Mouse (Mus musculus) hindbrain, embryonic 14.5 days (tissue): ENCODE data around the gene Palm3. TPM values are rescaled to one million over a fixed set of nuclear protein-coding genes. Genes with fewer than 3 reads are reported as not detected.
A peak's percentile ranks its signal among the peaks of the same experiment; 100 is the strongest.

Experiments
- ATAC-seq: fragments of 200-750 bp; cut with Nextera tagmentation; 2 replicates; pipeline ENCODE4 v1.8.0; 2017; ENCODE audit warnings: moderate number of reproducible peaks, mild to moderate bottlenecking, moderate TSS enrichment, moderate library complexity; ENCODE audit not compliant: low FRiP score
- DNase-seq: peaks from one replicate; pipeline ENCODE4 v3.0.0-alpha.2; 2015; ENCODE audit warnings: low spot score
- H3K27ac ChIP-seq: fragments of 300-500 bp; sonication (generic); 2 replicates; pipeline ENCODE4 v1.5.1; 2014; ENCODE audit warnings: mild to moderate bottlenecking, moderate library complexity
- H3K27me3 ChIP-seq: fragments of 300-500 bp; sonication (generic); 2 replicates; pipeline ENCODE4 v1.6.1; 2014; ENCODE audit warnings: mild to moderate bottlenecking, low read length, mixed read lengths; ENCODE audit not compliant: control insufficient read depth, insufficient read depth
- H3K36me3 ChIP-seq: fragments of 300-500 bp; sonication (generic); replicated peaks from 2 replicates; pipeline ENCODE4 v1.6.1; 2014; ENCODE audit not compliant: control insufficient read depth, insufficient read depth
- H3K4me1 ChIP-seq: fragments of 300-500 bp; sonication (generic); replicated peaks from 2 replicates; pipeline ENCODE4 v1.6.1; 2014; ENCODE audit warnings: antibody characterized with exemption, low read length, mixed read lengths; ENCODE audit not compliant: control insufficient read depth, insufficient read depth
- H3K4me2 ChIP-seq: fragments of 300-500 bp; sonication (generic); replicated peaks from 2 replicates; pipeline ENCODE4 v1.6.1; 2014; ENCODE audit warnings: mild to moderate bottlenecking, moderate library complexity
- H3K4me3 ChIP-seq: fragments of 300-500 bp; sonication (generic); replicated peaks from 2 replicates; pipeline ENCODE4 v1.5.1; 2014; ENCODE audit warnings: mild to moderate bottlenecking, low read length
- H3K9ac ChIP-seq: fragments of 300-500 bp; sonication (generic); 2 replicates; pipeline ENCODE4 v1.6.1; 2014
- H3K9me3 ChIP-seq: fragments of 300-500 bp; sonication (generic); 2 replicates; pipeline ENCODE4 v1.6.1; 2016; ENCODE audit warnings: low read length; ENCODE audit not compliant: control insufficient read depth
- WGBS: fragments of 180-500 bp; shearing (Covaris S2); extraction: QIAGEN DNeasy Blood & Tissue Kit; methylation state at CpG from one replicate; pipeline ENCODE4 v1.1.7; 2014; 5-methylcytosine and 5-hydroxymethylcytosine counted together
- polyA plus RNA-seq: library from polyadenylated mRNA; unstranded; fragments of >200 nt; fragmentation: Nextera tagmentation; extraction: Ambion mirVana; gene quantifications from 2 replicates; pipeline ENCODE4 v1.2.1, GENCODE M21; 2014

Palm3 gene
- polyA plus RNA-seq, 1 experiment from 2014 or later = 5.5 TPM

DNA sequence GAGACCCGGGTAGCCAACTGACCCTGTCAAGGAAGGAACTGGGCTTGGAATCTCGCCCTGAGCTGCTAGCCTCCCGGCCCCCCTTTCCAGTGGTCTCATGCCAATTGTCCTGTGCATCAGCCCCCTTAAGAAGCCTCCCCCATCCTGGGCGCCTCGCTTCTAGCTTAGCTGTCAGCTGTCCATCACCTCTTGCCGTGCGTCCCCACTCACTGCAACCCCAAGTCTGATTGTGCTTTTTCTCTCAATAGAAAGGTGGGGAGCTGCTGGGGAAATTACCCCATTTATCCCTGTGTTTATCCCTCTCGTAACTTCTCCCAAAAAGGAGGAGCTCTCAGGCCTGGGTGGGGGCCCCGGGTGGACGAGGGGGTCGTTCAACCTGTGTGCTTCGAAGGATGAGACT, 25.3 kb upstream of the Palm3 start:
- H3K9ac ChIP-seq = peak overlapping the region; percentile 81; the same call in 1 of the 2 replicates
- peak overlapping the region; percentile 86 for H3K4me2 ChIP-seq
- H3K36me3 ChIP-seq = peaks cover 47% of the 10 kb centered on the region
- WGBS = 13% methylated on average over 12 of the region's 12 CpGs
- H3K27ac ChIP-seq = peak overlapping the region; percentile 95; the same call in 1 of the 2 replicates
- peaks cover 19% of the 10 kb centered on the region for H3K4me1 ChIP-seq
- no peak for DNase-seq
- ATAC-seq = no peak
- H3K4me3 ChIP-seq = peak overlapping the region; percentile 87
- H3K9me3 ChIP-seq = no peaks in the 10 kb centered on the region
- peaks cover 7% of the 10 kb centered on the region for H3K27me3 ChIP-seq

DNA sequence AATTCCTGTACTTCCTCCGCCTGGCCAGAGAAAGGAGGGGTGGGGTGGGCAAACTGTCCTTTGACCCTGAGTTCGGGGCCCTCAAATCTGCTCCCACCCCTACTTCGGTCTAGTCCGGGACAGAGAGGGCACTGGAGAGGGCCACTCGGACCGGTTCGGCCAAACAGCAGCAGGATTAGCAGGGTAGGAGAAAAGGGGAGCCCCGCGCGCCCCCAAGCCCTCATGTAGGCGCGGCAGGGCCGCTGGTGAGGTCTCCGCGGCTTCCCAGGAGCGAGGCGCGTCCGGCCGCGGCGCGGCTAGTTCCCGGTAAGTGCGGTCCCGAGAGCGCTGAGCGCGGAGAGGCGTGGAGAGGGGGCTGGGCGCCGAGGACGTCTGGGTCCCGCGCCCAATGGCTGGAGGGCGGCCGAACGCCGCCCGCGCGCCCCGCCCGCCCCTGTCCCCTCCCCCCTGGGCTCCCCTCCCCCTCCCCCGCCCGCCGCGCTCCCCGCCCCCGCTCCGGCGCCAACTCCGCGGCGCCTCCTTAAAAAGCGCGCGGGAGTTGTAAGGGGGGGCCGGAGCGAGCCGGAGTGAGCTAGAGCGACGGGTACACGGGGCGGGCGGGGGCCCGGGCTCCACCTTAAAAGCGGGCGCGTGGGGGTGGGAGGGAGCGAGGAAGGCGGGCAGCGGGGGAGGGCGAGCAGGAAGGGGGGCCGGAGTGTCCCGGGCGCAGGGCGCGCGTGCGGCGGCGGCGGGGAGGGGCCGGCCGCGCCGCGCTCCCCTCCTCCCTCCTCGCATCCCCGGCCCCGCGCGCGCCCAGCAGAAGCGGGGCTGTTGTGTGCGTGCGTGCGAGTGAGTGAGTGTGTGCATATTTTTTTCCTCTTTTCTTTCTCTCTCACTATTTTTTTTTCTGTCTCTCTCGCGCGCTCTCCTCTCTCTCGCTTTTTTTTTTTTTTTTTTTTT, 24.4 kb upstream of the Palm3 start:
- DNase-seq = peak; percentile 72
- peaks cover 38% of the 10 kb centered on the region for H3K36me3 ChIP-seq

DNA sequence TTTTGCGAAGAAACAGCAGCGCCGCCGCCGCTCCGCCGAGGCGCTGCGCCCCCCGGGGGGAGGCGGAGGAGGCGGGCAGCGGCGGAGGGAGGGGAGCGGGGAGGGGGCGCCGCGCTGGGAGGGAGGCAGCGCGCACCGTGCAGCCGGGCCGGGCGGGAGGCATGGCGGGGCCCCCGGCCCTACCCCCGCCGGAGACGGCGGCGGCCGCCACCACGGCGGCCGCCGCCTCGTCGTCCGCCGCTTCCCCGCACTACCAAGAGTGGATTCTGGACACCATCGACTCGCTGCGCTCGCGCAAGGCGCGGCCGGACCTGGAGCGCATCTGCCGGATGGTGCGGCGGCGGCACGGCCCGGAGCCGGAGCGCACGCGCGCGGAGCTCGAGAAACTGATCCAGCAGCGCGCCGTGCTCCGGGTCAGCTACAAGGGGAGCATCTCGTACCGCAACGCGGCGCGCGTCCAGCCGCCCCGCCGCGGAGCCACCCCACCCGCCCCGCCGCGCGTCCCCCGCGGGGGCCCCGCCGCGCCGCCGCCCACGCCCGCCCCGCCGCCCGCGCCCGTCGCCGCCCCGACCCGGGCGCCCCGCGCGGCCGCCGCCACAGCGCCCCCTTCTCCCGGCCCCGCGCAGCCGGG, 23.6 kb upstream of the Palm3 start, which contains the start of gene Samd1:
Samd1 (plus strand) TSS at position 162 of the 631 bp plus-strand sequence.
- H3K4me2 ChIP-seq = peak within 1 kb of the TSS; percentile 86
- peaks cover 19% of the 10 kb centered on the region for H3K4me1 ChIP-seq
- ATAC-seq (peak; percentile 18), DNase-seq (peak; percentile 64)
- H3K9ac ChIP-seq = peak within 1 kb of the TSS; percentile 81
- no peaks in the 10 kb centered on the region for H3K9me3 ChIP-seq
- peak within 1 kb of the TSS; percentile 87 for H3K4me3 ChIP-seq
- peaks cover 30% of the 10 kb centered on the region for H3K36me3 ChIP-seq
- under 1% methylated on average over 75 of the region's 112 CpGs for WGBS
- H3K27ac ChIP-seq = peak within 1 kb of the TSS; percentile 95
- peaks cover 16% of the 10 kb centered on the region for H3K27me3 ChIP-seq

More for the DNA sequence above, 24.4 kb upstream of the Palm3 start:
- ATAC-seq = peak; percentile 74
- Histone ChIP-seq H3K27me3 (peaks cover 16% of the 10 kb centered on the region), H3K4me3 (peak overlapping the region; percentile 87), H3K9ac (peak overlapping the region; percentile 81), H3K9me3 (no peaks in the 10 kb centered on the region), H3K4me1 (peaks cover 19% of the 10 kb centered on the region), H3K27ac (peak overlapping the region; percentile 95), H3K4me2 (peak overlapping the region; percentile 86)
- WGBS = under 1% methylated on average over 51 of the region's 103 CpGs

- peaks cover 16% of the 10 kb centered on the region for H3K27me3 ChIP-seq
- WGBS = 1% methylated on average over 57 of the region's 92 CpGs
- peak; percentile 18 for ATAC-seq
- peak overlapping the region; percentile 86 for H3K4me2 ChIP-seq
- peaks cover 28% of the 10 kb centered on the region for H3K36me3 ChIP-seq
- peak overlapping the region; percentile 60 for H3K4me3 ChIP-seq
- H3K4me1 ChIP-seq = peaks cover 19% of the 10 kb centered on the region
- H3K9ac ChIP-seq = peak overlapping the region; percentile 81
- peak; percentile 75 for DNase-seq
- H3K27ac ChIP-seq = peak overlapping the region; percentile 81
- no peaks in the 10 kb centered on the region for H3K9me3 ChIP-seq
Observed at GRCm38 (mm10) chr8:83998231-83999056, 22.8 kb upstream of the Palm3 start.

- ATAC-seq (no peak), DNase-seq (no peak)
- Histone ChIP-seq H3K4me3 (peak overlapping the region; percentile 60), H3K4me2 (peak overlapping the region; percentile 86), H3K4me1 (peaks cover 25% of the 10 kb centered on the region), H3K27me3 (peaks cover 16% of the 10 kb centered on the region), H3K9ac (peak overlapping the region; percentile 81), H3K27ac (no peak overlapping the region), H3K9me3 (no peaks in the 10 kb centered on the region), H3K36me3 (peaks cover 25% of the 10 kb centered on the region)
- WGBS = 70% methylated on average over 16 of the region's 16 CpGs
Observed at GRCm38 (mm10) chr8:83999057-83999705, 22.1 kb upstream of the Palm3 start.

- ATAC-seq (no peak), DNase-seq (no peak)
- Histone ChIP-seq H3K9me3 (no peaks in the 10 kb centered on the region), H3K36me3 (peaks cover 24% of the 10 kb centered on the region), H3K27me3 (peaks cover 16% of the 10 kb centered on the region), H3K27ac (no peak overlapping the region), H3K9ac (0 out of 2 replicates have a peak overlapping the region, but pooled peaks have one; percentile 81), H3K4me3 (no peak overlapping the region), H3K4me1 (peaks cover 27% of the 10 kb centered on the region), H3K4me2 (no peak overlapping the region)
- WGBS = 96% methylated on average over 2 of the region's 2 CpGs
Observed at GRCm38 (mm10) chr8:83999825-84000224, 21.4 kb upstream of the Palm3 start.

DNA sequence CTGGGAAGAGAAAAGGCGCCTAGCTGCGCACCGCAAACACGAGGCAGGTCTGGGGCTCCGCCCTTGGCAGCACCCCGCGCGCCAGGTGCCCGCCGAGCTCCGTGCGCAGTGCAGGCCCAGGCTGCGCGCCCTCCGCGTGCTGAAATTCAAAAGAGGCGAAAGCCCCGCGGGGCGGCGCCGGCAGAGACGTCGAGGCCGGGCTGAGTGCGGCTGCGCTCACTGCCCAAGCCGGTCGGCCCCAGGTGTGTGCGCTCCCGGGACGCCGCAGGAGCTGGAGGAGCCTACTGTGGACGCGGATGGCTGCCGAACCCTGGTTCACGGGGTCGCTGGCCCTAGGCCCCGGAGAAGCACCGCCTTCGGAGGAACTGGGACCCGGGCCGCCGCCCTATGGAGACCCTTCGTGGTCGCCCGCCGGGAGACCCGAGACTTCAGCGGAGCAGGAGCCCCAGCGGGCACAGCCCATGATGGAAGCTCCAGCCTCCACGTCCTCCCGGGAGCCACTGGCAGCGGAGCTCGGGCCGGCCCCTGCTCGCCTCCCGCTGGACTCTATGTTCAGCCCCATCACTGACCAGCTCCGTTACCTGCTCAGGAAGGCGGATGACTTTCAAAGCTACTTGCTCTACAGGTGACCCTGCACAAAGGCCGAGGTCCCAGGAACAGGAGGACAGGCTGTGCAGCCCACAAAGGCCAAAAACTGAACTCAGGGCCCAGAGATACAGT, 19.8 kb upstream of the Palm3 start, which contains the start of gene 1700067K01Rik:
1700067K01Rik (plus strand) TSS at position 222 of the 720 bp plus-strand sequence.
- Histone ChIP-seq H3K27ac (no peak within 1 kb of the TSS), H3K27me3 (peaks cover 16% of the 10 kb centered on the region), H3K9ac (0 out of 2 replicates have a peak within 1 kb of the TSS, but pooled peaks have one; percentile 11), H3K4me3 (no peak within 1 kb of the TSS), H3K4me1 (peaks cover 29% of the 10 kb centered on the region), H3K4me2 (peak within 1 kb of the TSS; percentile 17; the same call in 1 of the 2 replicates), H3K9me3 (no peaks in the 10 kb centered on the region), H3K36me3 (peaks cover 16% of the 10 kb centered on the region)
- 15% methylated on average over 61 of the region's 61 CpGs for WGBS
- ATAC-seq (no peak), DNase-seq (no peak)
